Mouse (Mus musculus) myocyte (in vitro differentiated cells): ENCODE measurements at regions not wholly inside any gene's neighbourhood (a gene's known extent, or its start where the extent isn't known, plus 50 kb on each side); places are given as distances from the start of the nearest gene placed in this dataset.

Source experiments
- H3K27me3 ChIP-seq: one replicate; pipeline ENCODE4 v1.6.1; 2011; ENCODE audit not compliant: control insufficient read depth, insufficient read depth, insufficient read length
- H3K36me3 ChIP-seq: one replicate; pipeline ENCODE4 v1.6.1; 2011; ENCODE audit not compliant: control insufficient read depth, insufficient read depth
- H3K4me2 ChIP-seq: one replicate; pipeline ENCODE4 v1.6.1; 2011; ENCODE audit warnings: low read depth, control low read depth
- H3K4me3 ChIP-seq: one replicate; pipeline ENCODE4 v1.5.1; 2011; ENCODE audit warnings: mild to moderate bottlenecking, control low read depth, moderate library complexity
- H3K79me2 ChIP-seq: one replicate; pipeline ENCODE4 v1.6.1; 2011; ENCODE audit not compliant: control insufficient read depth, insufficient read depth
- H3ac ChIP-seq: one replicate; pipeline ENCODE4 v1.6.1; 2011; ENCODE audit not compliant: control insufficient read depth, insufficient read length
- CEBPB ChIP-seq: IDR thresholded peaks from 2 replicates; pipeline ENCODE4 v1.6.1; 2011; ENCODE audit warnings: mild to moderate bottlenecking, moderate library complexity; ENCODE audit not compliant: poor library complexity, insufficient read depth, severe bottlenecking
- E2F4 ChIP-seq: IDR thresholded peaks from one replicate; pipeline ENCODE4 v1.6.1; 2011; ENCODE audit warnings: mild to moderate bottlenecking, control low read depth, moderate library complexity; ENCODE audit not compliant: insufficient read depth
- MAX ChIP-seq: IDR thresholded peaks from one replicate; pipeline ENCODE4 v1.6.1; 2011; ENCODE audit warnings: low read depth, mild to moderate bottlenecking, control low read depth
- MYOD1 ChIP-seq, 3 experiments: IDR thresholded peaks; one replicate each; pipeline ENCODE4 v1.6.1; 2011; ENCODE audit warnings: control low read depth in 2 of 3, low read depth in 2 of 3, mild to moderate bottlenecking in 2 of 3, moderate library complexity in 1 of 3; ENCODE audit not compliant: insufficient read length in 2 of 3, control insufficient read depth in 1 of 3
- MYOG ChIP-seq, 3 experiments: IDR thresholded peaks; one replicate each; pipeline ENCODE4 v1.6.1; 2011; ENCODE audit warnings: control low read depth in 2 of 3, low read depth in 2 of 3, mild to moderate bottlenecking in 2 of 3; ENCODE audit not compliant: insufficient read length in 2 of 3, control insufficient read depth in 1 of 3, insufficient read depth in 1 of 3
- POLR2A ChIP-seq: IDR thresholded peaks from one replicate; pipeline ENCODE4 v1.6.1; 2011; ENCODE audit warnings: low read depth, mild to moderate bottlenecking, control low read depth, moderate library complexity; ENCODE audit not compliant: insufficient read length
- POLR2AphosphoS2 ChIP-seq: IDR thresholded peaks from one replicate; pipeline ENCODE4 v1.6.1; 2011; ENCODE audit warnings: low read depth, control low read depth; ENCODE audit not compliant: insufficient read length
- REST ChIP-seq: IDR thresholded peaks from one replicate; pipeline ENCODE4 v1.6.1; 2011; ENCODE audit warnings: mild to moderate bottlenecking, control low read depth, moderate library complexity; ENCODE audit not compliant: insufficient read depth, insufficient read length
- SRF ChIP-seq: IDR thresholded peaks from one replicate; pipeline ENCODE4 v1.6.1; 2011; ENCODE audit warnings: low read depth; ENCODE audit not compliant: control insufficient read depth, insufficient read length
- TCF12 ChIP-seq: IDR thresholded peaks from one replicate; pipeline ENCODE4 v1.6.1; 2011; ENCODE audit warnings: mild to moderate bottlenecking, control low read depth; ENCODE audit not compliant: poor library complexity, insufficient read depth, severe bottlenecking
- TCF3 ChIP-seq: IDR thresholded peaks from one replicate; pipeline ENCODE4 v1.6.1; 2011; ENCODE audit warnings: low read depth, control low read depth; ENCODE audit not compliant: insufficient read length
- USF1 ChIP-seq: IDR thresholded peaks from one replicate; pipeline ENCODE4 v1.6.1; 2011; ENCODE audit warnings: low read depth, mild to moderate bottlenecking, control low read depth, moderate library complexity

DNA sequence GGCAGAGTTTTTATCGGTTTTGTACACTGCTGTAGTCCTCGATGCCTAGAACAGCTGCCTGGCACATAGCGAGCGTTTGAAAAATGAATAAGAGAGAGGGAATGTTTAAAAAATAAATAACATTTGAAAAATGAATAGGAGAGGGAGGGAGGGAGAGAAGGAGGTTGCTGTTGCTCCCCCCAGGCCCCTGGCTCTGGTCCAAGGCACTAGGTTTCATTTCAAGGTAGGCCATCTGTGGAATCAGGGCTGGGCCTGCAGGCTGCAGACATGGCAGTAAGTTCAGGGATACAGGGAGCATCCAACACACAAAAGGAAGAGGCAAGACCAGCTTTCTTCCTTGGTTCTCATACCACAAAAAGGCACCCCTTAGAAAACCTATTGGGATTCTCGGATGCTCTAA is 156.5 kb downstream of the Cct6b start:
- Histone ChIP-seq H3K4me2 (no peak overlapping the region), H3K36me3 (no peaks in the 10 kb centered on the region), H3ac (no peak overlapping the region), H3K27me3 (no peaks in the 10 kb centered on the region), H3K79me2 (no peaks in the 10 kb centered on the region), H3K4me3 (no peak overlapping the region)
- TF ChIP-seq POLR2AphosphoS2 (no peak), MYOD1 (IDR thresholded peaks at IDR 0.05; ENCODE audit: control insufficient read depth in 1 of 3, insufficient read length in 2 of 3, low read depth in 2 of 3) (no peak), MAX (no peak), REST (no peak), POLR2A (no peak), CEBPB (no peak), USF1 (no peak), MYOG (IDR thresholded peaks at IDR 0.05; ENCODE audit: control insufficient read depth in 1 of 3, insufficient read depth in 1 of 3, insufficient read length in 2 of 3, low read depth in 2 of 3) (no peak), SRF (no peak), E2F4 (no peak), TCF3 (no peak), TCF12 (no peak)

DNA sequence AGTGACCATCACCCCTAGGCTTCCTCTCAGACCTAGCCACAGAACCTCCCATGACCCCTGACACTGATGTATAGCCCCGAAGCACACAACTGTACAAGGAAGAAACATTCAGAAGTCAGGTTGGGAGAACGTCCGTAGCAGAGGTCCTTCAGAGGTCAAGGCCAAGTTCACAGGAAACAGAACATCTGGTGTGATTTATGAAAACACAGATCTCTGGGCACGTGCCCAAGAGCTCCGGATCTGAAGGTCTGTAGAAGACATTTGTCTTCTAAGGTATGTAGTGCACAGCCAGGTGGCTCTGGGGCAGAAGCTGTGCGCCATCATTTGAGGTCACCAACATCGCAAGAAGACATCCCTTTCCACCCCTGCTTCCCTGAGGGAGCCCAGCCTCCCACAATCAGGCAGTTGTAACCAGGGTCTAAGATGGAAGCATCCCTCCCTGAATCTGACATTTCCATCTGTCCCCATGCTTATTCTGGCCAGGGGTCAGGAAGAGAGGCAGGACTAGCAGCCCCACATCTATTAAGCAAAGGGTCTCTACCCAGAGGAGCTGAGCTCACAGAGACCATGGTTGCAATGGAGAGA is 159.8 kb downstream of the Cct6b start:
- TF ChIP-seq MYOG (IDR thresholded peaks at IDR 0.05; ENCODE audit: control insufficient read depth in 1 of 3, insufficient read depth in 1 of 3, insufficient read length in 2 of 3, low read depth in 2 of 3) (no peak), MAX (no peak), TCF12 (no peak), MYOD1 (IDR thresholded peaks at IDR 0.05; ENCODE audit: control insufficient read depth in 1 of 3, insufficient read length in 2 of 3, low read depth in 2 of 3) (no peak), E2F4 (no peak), TCF3 (no peak), CEBPB (no peak)
- no peak overlapping the region for H3ac ChIP-seq
- H3K36me3 ChIP-seq = no peaks in the 10 kb centered on the region
- H3K79me2 ChIP-seq = no peaks in the 10 kb centered on the region
- H3K4me2 ChIP-seq = no peak overlapping the region
- no peak overlapping the region for H3K4me3 ChIP-seq
- peaks cover 4% of the 10 kb centered on the region for H3K27me3 ChIP-seq

DNA sequence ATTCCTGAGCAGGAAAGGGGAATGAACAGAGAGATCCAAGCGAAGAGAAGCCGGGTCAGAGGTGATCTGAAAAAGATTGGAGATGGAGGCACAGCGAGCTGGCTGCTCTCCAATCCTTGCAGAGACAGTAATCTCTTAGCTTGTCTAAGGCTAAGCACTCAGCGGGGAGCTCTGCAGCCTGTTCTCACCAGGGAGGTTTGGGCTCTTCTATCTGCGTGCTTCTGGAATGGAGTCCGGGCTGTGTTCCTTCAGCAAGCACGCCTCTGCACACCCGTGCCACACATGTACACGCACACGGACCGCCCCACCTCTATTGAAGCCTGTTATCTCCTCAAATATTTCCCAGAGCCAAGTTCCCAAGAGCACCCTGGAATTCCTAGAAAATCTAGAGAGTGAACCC is 161.3 kb downstream of the Cct6b start:
- Histone ChIP-seq H3K79me2 (no peaks in the 10 kb centered on the region), H3K36me3 (no peaks in the 10 kb centered on the region), H3K27me3 (peaks cover 4% of the 10 kb centered on the region), H3ac (no peak overlapping the region), H3K4me3 (no peak overlapping the region), H3K4me2 (no peak overlapping the region)
- TF ChIP-seq TCF12 (no peak), MAX (no peak), REST (no peak), MYOG (IDR thresholded peaks at IDR 0.05; ENCODE audit: control insufficient read depth in 1 of 3, insufficient read depth in 1 of 3, insufficient read length in 2 of 3, low read depth in 2 of 3) (no peak), SRF (no peak), E2F4 (no peak), TCF3 (no peak), CEBPB (no peak), MYOD1 (IDR thresholded peaks at IDR 0.05; ENCODE audit: control insufficient read depth in 1 of 3, insufficient read length in 2 of 3, low read depth in 2 of 3) (no peak), USF1 (no peak), POLR2AphosphoS2 (no peak), POLR2A (no peak)

DNA sequence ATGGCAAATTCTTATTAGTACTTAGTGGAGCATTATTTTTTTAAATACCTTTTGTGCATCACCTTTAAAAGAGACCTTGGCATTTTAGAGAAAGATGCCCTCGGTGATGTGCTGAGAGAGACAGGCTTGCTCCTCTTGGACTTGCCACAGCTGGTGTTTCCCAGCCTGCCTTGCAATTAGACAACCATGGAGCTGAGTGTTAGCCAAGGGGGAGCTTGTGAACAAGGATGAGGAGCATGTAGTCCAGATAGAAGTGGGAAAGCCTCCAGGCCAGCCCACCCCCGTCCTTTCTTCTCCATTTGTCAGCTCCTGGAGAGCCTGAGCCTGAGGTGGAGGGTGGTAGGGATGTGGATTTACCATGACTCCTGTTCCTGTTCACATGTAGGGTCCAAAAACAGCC is 161.9 kb downstream of the Cct6b start:
- H3ac ChIP-seq = no peak overlapping the region
- no peak overlapping the region for H3K4me3 ChIP-seq
- TF ChIP-seq TCF3 (no peak), CEBPB (no peak), MYOD1 (IDR thresholded peaks at IDR 0.05; ENCODE audit: control insufficient read depth in 1 of 3, insufficient read length in 2 of 3, low read depth in 2 of 3) (no peak), MYOG (IDR thresholded peaks at IDR 0.05; ENCODE audit: control insufficient read depth in 1 of 3, insufficient read depth in 1 of 3, insufficient read length in 2 of 3, low read depth in 2 of 3) (no peak), MAX (no peak), TCF12 (no peak), E2F4 (no peak), USF1 (no peak), SRF (no peak), REST (no peak), POLR2AphosphoS2 (no peak), POLR2A (no peak)
- H3K79me2 ChIP-seq = no peaks in the 10 kb centered on the region
- H3K27me3 ChIP-seq = peaks cover 4% of the 10 kb centered on the region
- H3K36me3 ChIP-seq = no peaks in the 10 kb centered on the region
- H3K4me2 ChIP-seq = no peak overlapping the region

DNA sequence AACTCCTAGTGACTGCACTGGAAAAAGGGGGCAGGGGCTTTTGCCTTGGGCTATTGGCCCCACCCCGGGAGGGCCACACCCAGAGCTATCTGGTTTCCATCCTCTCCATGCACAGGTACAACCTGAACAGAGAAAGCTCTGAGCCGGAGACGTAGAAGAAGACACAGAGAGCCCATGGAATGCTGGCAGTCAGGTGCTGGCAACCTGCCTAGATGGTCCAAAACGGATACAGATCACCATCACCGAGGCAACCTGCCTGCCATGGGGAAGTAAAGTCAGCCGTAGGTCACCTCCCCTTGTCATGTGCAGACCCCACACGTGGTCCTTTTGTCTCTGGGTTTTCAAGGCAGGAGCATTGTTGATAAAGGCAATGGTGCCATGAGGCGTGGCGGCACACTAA is 164.0 kb downstream of the Cct6b start:
- Histone ChIP-seq H3K27me3 (peaks cover 4% of the 10 kb centered on the region), H3K79me2 (no peaks in the 10 kb centered on the region), H3ac (no peak overlapping the region), H3K4me3 (no peak overlapping the region), H3K36me3 (no peaks in the 10 kb centered on the region), H3K4me2 (no peak overlapping the region)
- no peak for TF ChIP-seq MAX
- no peak for TF ChIP-seq MYOD1 (IDR thresholded peaks at IDR 0.05; ENCODE audit: control insufficient read depth in 1 of 3, insufficient read length in 2 of 3, low read depth in 2 of 3)
- no peak for TF ChIP-seq POLR2AphosphoS2
- TF ChIP-seq USF1 = no peak
- no peak for TF ChIP-seq TCF3
- TF ChIP-seq TCF12 = no peak
- no peak for TF ChIP-seq CEBPB
- TF ChIP-seq SRF = no peak
- TF ChIP-seq E2F4 = no peak
- no peak for TF ChIP-seq REST
- no peak for TF ChIP-seq POLR2A
- no peak for TF ChIP-seq MYOG (IDR thresholded peaks at IDR 0.05; ENCODE audit: control insufficient read depth in 1 of 3, insufficient read depth in 1 of 3, insufficient read length in 2 of 3, low read depth in 2 of 3)
